Mouse (Mus musculus) CH12F3 (cell line): Measurements from ENCODE around the gene Bard1.

Source experiments
- in situ Hi-C: fragments of 300-500 bp; cut with MboI; formaldehyde crosslinking; loops from 2 replicates; pipeline ENCODE4 v1.14.3; 2020; ENCODE audit warnings: low sequenced_read_pairs

Bard1 gene

DNA sequence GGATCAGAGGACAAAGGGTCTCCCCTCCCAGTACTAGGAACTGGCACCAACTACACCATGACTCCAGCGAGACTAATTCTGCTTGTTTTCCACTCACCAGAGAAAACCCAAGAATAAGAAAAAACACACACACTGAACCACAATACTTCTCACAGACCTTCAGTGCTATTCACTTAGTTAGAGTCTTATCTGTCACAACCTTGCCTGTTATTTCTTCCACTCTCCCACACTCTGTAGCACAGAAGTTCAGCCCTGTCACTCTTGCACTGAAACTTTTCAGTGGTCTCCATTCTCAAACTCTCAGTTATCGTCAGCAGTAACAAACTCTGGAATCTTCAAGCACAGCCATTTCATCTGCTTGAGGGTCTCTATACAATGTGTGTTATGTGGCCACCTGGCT lies 50.2 kb downstream of the Bard1 start:
- in situ Hi-C loops: no loop called here

DNA sequence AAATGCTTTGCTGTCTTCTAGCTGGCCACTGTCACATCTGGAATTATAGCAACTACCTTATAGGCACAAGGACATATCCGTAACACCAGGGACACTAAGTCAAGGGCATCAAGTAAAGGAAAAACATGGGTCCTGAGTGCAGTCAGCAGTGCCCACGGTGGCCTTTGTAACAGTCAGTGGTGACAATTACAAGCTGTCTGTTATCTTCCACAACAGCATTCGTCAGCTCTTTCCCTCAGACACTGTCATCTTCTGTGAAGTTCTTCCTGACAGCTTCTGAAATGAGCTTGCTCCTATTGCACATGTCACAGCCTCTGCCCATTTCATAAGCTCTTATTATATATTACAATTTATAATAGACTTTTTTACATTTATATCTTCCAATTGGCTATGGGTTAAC lies 50.7 kb downstream of the Bard1 start:
- in situ Hi-C loops: no loop called here

DNA sequence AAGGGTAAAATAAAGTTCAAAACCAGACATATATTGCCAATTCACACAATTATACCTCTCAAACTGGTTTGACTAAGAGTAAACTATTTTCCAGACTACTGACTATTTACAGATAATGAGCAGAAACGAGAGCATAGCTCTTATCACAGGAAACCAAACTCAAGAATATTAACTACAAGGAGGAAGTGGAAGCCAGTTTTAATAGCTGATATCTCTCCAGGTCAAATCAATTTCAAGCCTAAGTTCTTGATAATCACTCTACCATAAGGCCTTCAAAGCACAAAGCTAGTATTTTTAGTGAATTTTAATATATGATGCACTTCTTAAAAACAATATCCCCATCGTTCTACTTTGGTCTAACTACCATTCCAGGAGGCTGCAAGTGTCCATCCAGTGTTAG lies 57.8 kb downstream of the Bard1 start:
- in situ Hi-C loops: no loop called here

GRCm38 (mm10) chr1:71043951-71044350 lies 59.0 kb downstream of the Bard1 start:
- in situ Hi-C loops: no loop called here

DNA sequence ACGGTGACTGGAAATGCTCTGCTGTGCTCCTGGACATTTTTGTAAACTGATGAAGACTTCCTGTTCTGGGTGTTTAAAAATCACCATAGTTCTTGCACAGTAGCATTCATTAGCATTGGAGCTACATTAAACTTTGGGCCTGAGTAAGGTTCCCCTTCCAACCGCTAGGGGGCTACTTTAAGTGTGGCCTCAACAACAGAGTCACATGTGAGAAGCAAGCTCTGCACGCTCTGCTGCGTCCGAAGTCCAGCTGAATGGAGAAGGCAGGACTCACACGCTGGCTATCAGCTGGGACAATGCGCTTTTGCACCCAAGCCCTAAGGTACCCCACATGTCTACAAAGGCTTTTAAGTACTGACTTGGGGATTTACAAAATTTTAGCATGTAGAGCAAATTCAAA lies 65.9 kb downstream of the Bard1 start:
- in situ Hi-C loops: no loop called here

DNA sequence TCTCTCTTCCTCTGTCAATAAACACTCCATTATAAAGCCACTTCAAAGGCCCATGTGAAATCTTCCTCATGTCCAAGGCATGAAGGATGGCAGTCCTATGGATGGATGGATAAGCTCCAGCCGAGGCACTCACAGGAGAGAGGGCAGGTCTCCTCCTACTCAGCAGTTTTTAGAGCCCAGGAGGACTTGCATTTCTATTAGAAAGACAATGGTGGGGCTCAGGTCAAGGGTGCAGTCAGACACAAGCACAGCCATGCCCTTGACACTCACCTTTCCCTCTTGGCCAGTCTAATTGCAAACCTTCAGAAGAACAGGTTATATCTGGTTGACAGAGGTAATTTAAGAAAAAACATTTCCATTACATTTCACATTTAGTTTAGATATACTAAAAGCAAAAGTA lies 67.4 kb downstream of the Bard1 start:
- in situ Hi-C loops: no loop called here

- in situ Hi-C loops: no loop called here
Observed at GRCm38 (mm10) chr1:71022766-71023165, 80.2 kb downstream of the Bard1 start.

- in situ Hi-C loops: no loop called here
Observed at GRCm38 (mm10) chr1:71014345-71014744, 88.6 kb downstream of the Bard1 start.

DNA sequence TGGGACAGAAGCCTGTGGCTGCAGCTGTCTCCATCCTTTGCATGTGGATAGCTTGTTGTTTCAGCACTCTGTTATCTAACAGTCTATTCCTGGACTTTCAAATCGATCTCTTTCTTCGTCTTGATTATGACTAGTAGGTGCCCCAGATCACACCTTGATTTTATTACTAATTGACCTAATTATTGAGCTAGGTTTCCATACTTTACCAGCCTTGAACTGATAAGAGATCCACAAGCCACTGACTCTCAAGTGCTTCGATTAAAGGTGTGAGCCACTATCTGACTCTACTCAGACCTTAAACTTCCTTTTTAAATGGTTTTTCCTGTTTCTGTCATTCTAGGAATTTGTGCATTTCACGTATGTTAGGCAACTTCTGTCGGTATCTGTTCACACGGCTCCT lies 96.9 kb downstream of the Bard1 start:
- in situ Hi-C loops: no loop called here

GRCm38 (mm10) chr1:71004177-71004576 lies 98.8 kb downstream of the Bard1 start:
- in situ Hi-C loops: no loop called here

DNA sequence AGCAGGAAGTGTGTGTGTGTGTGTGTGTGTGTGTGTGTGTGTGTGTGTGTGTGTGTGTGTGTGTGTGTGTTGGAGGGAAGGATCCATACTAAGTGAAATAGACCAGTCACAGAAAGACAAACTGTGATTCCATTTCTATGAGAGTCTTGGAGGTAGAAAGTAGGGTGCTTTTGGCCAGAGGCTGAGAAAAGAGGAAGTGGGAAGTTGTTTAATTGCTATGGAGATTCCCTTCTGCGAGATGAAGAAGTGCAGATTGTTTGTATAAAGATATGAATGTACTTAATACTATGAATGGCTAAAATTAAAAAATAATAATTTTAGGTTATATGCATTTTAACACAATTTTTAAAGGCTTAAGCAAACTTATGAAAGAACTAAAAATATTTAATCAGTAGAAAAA lies 99.2 kb downstream of the Bard1 start:
- in situ Hi-C loops: no loop called here

DNA sequence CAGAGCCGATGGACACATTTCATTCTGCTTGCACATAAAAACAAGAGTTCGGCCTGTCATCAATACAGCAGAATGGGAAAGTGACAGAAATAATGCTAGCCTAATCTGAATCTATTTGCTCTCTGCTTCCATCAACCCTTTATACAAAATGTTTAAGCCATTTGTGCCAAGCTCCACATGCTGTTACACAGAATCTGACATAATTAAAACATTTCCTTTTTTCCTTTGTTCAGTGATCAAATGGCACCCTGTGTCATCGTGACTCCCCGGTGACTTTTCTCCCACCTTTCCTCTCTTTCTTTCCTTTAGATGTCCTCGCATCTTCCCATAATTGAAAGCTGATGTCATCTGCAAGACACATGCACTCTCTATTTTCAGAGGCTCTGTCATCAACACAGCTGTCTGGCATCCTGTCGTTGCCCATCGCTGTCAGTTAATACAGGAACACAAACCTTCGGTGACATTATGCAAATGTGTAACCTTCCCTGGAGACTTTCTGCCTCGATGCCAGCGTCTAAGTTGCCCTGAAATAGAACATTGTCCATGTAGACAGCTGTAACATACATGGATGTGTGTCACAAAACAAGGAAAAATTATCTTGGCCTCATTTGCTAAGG lies 105.5 kb downstream of the Bard1 start:
- in situ Hi-C loops: no loop called here

DNA sequence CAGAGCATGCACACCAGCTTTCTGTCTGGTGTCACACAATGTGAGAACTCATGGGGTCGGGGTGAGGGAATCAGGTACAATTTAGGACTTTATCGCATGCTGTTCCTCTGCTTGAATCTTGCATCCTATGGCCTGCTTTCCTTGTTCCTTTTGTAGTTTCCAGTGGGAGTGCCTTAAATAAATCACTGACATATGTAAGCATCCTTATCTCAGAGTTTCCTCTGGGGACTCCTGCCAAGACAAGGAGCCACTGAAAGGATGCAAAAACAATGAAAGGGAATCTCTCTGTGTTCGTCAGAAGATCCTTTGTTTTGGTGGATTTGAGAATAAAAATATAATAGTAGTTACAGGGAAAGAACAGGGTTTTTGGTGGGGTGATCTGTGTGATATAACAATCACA lies 106.2 kb downstream of the Bard1 start:
- in situ Hi-C loops: no loop called here
